9 mouse cellular contexts compared by ENCODE assay signal in genomic region chr19:3699508-3700438, GRCm38 (mm10). TPM values are rescaled to one million over a fixed set of nuclear protein-coding genes. Genes with fewer than 3 reads are reported as not detected.
A peak's percentile ranks its signal among the peaks of the same experiment; 100 is the strongest.
DNase-seq lines count a peak whose midpoint lies in the region; ATAC-seq and TF ChIP-seq lines count a peak whose summit lies in the region.
"Had no signal": no experiment of that assay in that cellular context is flagged by ENCODE, and none has a peak within 500 bp of the region (broad histone marks: within the 10 kb centered on the region; RNA-seq: fewer than 3 reads in every experiment).

No protein-coding gene starts in this region.

- no peak overlapping the region for H3K27ac ChIP-seq in kidney, adult 2 months (ENCODE audit: insufficient read depth, low read depth, low read length)
- no peak overlapping the region for H3K27ac ChIP-seq in limb, embryonic 11.5 days (replicated peaks; ENCODE audit: low read depth, low read length)
- H3K27ac ChIP-seq: embryonic facial prominence, embryonic 12.5 days had no signal

- peak; percentile 59 to 61 for DNase-seq in urinary bladder, adult 18-20 months (ENCODE audit: low spot score in 2 of 2)
- no peak for DNase-seq in urinary bladder, adult 2 months (ENCODE audit: low spot score)
- peak; percentile 85 for DNase-seq in cerebellum, postnatal 36 days
- peak; percentile 98 for DNase-seq in heart, adult 11 months
- peak; percentile 86 for DNase-seq in kidney, adult 2 months
- DNase-seq in limb, embryonic 11.5 days (ENCODE audit: low spot score) = peak; percentile 92
- peak; percentile 51 to 75 for DNase-seq in monocyte, adult 2 months (ENCODE audit: low read depth in 1 of 2, low spot score in 2 of 2)
- DNase-seq in spleen, postnatal 14 days (ENCODE audit: low spot score in 2 of 2) = peak; percentile 56 to 71

- WGBS in kidney, adult 2 months = 33% methylated on average over 6 of the region's 6 CpGs
- WGBS in limb, embryonic 11.5 days = 39% methylated on average over 6 of the region's 6 CpGs

- peak; percentile 84 for TF ChIP-seq CTCF in kidney, adult 2 months (conservative IDR thresholded peaks at IDR 0.05; ENCODE audit: insufficient read depth, insufficient read length, low read depth, low read length)

- no peaks in the 10 kb centered on the region for H3K9me3 ChIP-seq in limb, embryonic 11.5 days (ENCODE audit: control insufficient read depth, low read length)
- H3K9me3 ChIP-seq: embryonic facial prominence, embryonic 12.5 days had no signal

- no peaks in the 10 kb centered on the region for H3K4me1 ChIP-seq in kidney, adult 2 months (ENCODE audit: control insufficient read depth, insufficient read depth, low read length)
- H3K4me1 ChIP-seq in limb, embryonic 11.5 days (ENCODE audit: control insufficient read depth, insufficient read depth, low read length) = no peaks in the 10 kb centered on the region
- H3K4me1 ChIP-seq: embryonic facial prominence, embryonic 12.5 days had no signal

- TF ChIP-seq POLR2A in kidney, adult 2 months (IDR thresholded peaks at IDR 0.05; ENCODE audit: low read depth, low read length) = no peak

- no peaks in the 10 kb centered on the region for H3K36me3 ChIP-seq in kidney, adult 2 months (ENCODE audit: control insufficient read depth, insufficient read depth, low read length)
- H3K36me3 ChIP-seq in limb, embryonic 11.5 days (ENCODE audit: control insufficient read depth, insufficient read depth, low read length) = no peaks in the 10 kb centered on the region
- H3K36me3 ChIP-seq: embryonic facial prominence, embryonic 12.5 days had no signal

- no peaks in the 10 kb centered on the region for H3K27me3 ChIP-seq in kidney, adult 2 months (replicated peaks; ENCODE audit: control insufficient read depth, insufficient read depth, low read length)
- H3K27me3 ChIP-seq in limb, embryonic 11.5 days (ENCODE audit: control insufficient read depth, insufficient read depth, low read length) = no peaks in the 10 kb centered on the region
- H3K27me3 ChIP-seq: embryonic facial prominence, embryonic 12.5 days had no signal

- peak; percentile 55; the same call in 1 of the 2 replicates for ATAC-seq in limb, embryonic 11.5 days (ENCODE audit: insufficient number of reproducible peaks, low FRiP score, low TSS enrichment, low read depth)

- H3K4me2 ChIP-seq in limb, embryonic 11.5 days (ENCODE audit: low read depth, severe bottlenecking) = no peak overlapping the region
- H3K4me2 ChIP-seq: embryonic facial prominence, embryonic 12.5 days had no signal

- no peak overlapping the region for H3K9ac ChIP-seq in limb, embryonic 11.5 days (ENCODE audit: low read length)
- H3K9ac ChIP-seq: embryonic facial prominence, embryonic 12.5 days had no signal

- no peak overlapping the region for H3K4me3 ChIP-seq in kidney, adult 2 months (ENCODE audit: insufficient read depth, low read depth, low read length)
- no peak overlapping the region for H3K4me3 ChIP-seq in limb, embryonic 11.5 days (ENCODE audit: low read depth, low read length)
- H3K4me3 ChIP-seq: embryonic facial prominence, embryonic 12.5 days had no signal

RNA-seq across cellular contexts. Expression of gene 1810055G02Rik, which starts 8.3 kb away (rescaled TPM):
- polyA plus RNA-seq in urinary bladder, adult 2 months (2012; rRNA removed) = 41.8 and 42.9 TPM in 2 replicates
- polyA plus RNA-seq in kidney, adult 2 months (2012; rRNA removed) = 18.8 and 23.3 TPM in 2 replicates
- polyA plus RNA-seq in limb, embryonic 11.5 days (2014; fragmentation: Nextera tagmentation; extraction: Ambion mirVana) = 38.3 and 42.9 TPM in 2 replicates

RNA-seq across cellular contexts. Expression of gene Lrp5, which starts 13.4 kb away (rescaled TPM):
- polyA plus RNA-seq in urinary bladder, adult 2 months (2012; rRNA removed) = 7.3 and 18.1 TPM in 2 replicates
- polyA plus RNA-seq in kidney, adult 2 months (2012; rRNA removed) = 33.9 and 34.2 TPM in 2 replicates
- 7.2 and 7.9 TPM in 2 replicates for polyA plus RNA-seq in limb, embryonic 11.5 days (2014; fragmentation: Nextera tagmentation; extraction: Ambion mirVana)
